Mouse (Mus musculus) monocyte, adult 5-6 weeks (primary cell): ENCODE data around the gene Soga1. TPM values are rescaled to one million over a fixed set of nuclear protein-coding genes. Genes with fewer than 3 reads are reported as not detected.

Experiments
- ATAC-seq: fragments of 153-309, 156-312 bp; replicated peaks from 2 replicates; pipeline ENCODE4 v1.8.0; 2017; ENCODE audit warnings: mild to moderate bottlenecking; ENCODE audit not compliant: low TSS enrichment, insufficient number of reproducible peaks, severe bottlenecking, poor library complexity, low FRiP score
- total RNA-seq: library from RNA; stranded (forward); fragments of 200-1000, 200-491, 200-594 nt; gene quantifications from 3 replicates; pipeline ENCODE4 v1.2.3, GENCODE M21; 2017

Soga1 gene
- total RNA-seq, 1 experiment from 2014 or later = 0.76 TPM

- no peak for ATAC-seq
Observed at GRCm38 (mm10) chr2:157012341-157012740, 66.7 kb downstream of the Soga1 start.

GRCm38 (mm10) chr2:157010634-157011310, 68.3 kb downstream of the Soga1 start:
- ATAC-seq = no peak

DNA sequence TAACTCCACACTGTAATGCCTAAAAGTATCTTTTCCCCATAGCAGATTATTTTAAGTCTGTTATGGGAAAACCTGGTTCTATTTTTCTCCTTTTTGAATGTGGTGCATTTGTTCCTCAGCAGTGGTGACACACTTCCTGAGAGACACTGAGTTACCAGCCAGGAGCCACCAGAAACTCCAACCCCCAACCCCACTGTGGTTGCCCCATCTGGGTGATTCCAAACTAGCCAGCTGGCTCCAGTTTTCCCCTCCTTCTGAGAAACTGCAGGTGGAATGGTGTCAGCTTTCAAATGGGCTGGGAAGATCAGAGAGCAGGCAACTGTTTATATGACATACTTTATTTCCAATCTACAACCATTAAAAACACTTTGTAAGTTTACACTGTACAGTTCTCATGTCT, 68.9 kb downstream of the Soga1 start:
- no peak for ATAC-seq

GRCm38 (mm10) chr2:157008509-157008908, 70.5 kb downstream of the Soga1 start:
- no peak for ATAC-seq

DNA sequence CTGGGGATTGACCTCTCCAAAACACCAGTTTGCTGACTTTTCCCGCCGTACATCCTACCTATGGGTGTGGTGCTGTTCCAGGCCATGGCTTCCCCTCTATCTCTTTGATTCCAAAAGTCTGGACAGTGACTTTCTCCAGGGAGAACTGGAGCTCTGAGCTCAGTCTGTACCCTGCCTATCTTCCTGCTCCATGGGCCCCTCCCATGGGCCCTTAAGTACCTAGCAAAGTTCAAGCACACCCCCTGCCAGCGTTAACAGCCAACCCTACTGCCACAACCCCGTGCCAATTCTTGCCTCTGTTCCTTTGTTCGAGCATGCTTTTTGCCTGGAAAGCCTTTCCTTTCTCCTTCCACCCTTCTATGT, 71.8 kb downstream of the Soga1 start:
- ATAC-seq = no peak

- peak; percentile 89 for ATAC-seq
Observed at GRCm38 (mm10) chr2:157006511-157007233, 72.4 kb downstream of the Soga1 start, which contains the start of gene Dsn1. Gene Dsn1, minus strand, starts transcription at chr2:157007154.

- no peak for ATAC-seq
Observed at GRCm38 (mm10) chr2:157002321-157002720, 76.7 kb downstream of the Soga1 start.

DNA sequence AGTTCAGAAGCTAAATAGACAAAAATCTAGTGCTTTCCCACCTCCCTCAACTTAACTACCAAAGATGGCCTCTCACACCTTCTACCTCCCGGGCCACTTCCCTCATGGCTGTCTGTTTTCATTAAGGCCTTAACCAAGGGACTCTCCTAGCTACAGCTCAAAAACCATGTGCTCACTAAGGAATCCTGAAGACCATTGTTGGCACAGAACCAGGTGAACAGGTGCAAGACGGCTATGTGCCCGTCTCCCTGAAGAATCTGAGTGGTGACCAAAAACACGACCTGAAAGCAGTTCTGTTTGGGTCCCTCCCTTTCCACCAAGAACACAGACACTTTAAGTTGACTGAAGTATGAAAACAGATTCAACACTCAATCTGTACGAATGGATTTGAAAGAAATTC, 80.8 kb downstream of the Soga1 start:
- no peak for ATAC-seq

- no peak for ATAC-seq
Observed at GRCm38 (mm10) chr2:156996576-156996975, 82.5 kb downstream of the Soga1 start.

- peak; percentile 98 for ATAC-seq
Observed at GRCm38 (mm10) chr2:156991470-156992319, 87.4 kb downstream of the Soga1 start, which contains the start of gene Ndrg3. Gene Ndrg3, minus strand, starts transcription at chr2:156992056.

DNA sequence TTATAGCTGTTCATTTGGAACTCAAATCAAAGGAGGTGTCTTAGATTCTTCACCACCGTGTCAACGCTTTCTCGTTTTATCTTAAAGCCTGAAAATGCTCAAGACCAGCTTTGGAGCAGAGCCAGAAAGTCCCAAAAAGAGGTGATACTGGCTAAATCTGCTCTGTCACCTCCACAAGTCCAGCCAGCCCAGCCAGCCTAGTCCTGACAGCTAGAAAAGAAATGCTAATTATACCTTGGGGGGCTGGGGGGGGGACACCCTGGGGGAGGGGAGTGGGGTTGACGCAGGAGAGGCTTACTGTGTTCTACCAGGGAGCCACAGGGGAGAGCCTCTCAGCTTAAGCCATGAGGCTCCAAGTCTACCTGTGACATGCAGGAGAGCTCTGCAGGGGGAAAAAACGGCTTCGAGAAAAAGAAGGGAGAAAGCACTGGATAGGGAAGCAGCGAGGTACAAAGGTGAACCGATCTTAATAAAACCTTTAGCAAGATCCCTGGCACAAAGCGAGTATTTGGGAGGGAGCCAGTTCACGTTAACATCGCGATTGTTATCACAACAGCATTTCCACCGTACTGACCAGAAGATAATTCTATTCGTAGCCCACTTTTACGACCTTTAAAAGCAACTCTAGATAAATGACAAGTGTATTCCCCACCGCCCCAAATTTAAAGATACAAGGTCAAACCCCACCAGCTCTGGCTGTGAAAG, 88.2 kb downstream of the Soga1 start:
- ATAC-seq = no peak

- ATAC-seq = no peak
Observed at GRCm38 (mm10) chr2:156987316-156987715, 91.7 kb downstream of the Soga1 start.

DNA sequence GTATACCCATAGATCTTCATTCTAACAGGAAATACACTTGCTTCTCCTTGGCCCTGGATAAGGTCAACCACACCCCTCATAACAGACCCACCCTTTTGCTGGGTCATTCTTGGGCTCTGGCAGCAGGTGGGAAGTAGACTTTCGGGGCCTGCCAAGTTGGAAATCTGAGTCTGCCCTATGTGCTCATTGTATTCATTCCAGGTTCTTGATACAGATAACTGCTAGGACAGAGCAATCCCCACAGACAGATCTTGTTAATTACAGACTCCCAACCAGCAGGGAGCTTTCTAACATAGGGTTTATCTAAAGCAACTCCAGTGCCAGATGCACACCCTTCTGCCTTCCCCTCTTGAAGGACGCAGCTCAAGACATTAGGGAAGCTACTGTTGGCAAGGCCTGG, 96.2 kb downstream of the Soga1 start:
- 0 out of 2 replicates have a peak, but pooled peaks have one; percentile 31 for ATAC-seq

DNA sequence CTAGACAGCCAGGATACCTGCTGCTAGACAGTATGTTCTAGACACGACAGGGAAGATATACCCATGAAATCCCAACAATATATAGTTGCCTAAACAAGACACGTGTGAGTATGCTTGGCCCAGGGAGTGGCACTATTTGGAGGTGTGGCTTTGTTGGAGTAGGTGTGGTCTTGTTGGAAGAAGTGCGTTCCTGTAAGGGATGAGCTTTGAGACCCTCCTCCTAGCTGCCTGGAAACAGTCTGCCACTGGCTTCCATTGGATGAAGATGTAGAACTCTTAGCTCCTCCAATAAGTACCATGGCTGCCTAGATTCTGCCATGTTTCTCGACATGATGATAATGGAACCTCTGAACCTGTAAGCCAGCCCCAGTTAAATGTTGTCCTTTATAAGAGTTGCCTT, 97.8 kb downstream of the Soga1 start:
- no peak for ATAC-seq

GRCm38 (mm10) chr2:156980059-156980458, 99.0 kb downstream of the Soga1 start:
- ATAC-seq = no peak

GRCm38 (mm10) chr2:156976711-156977110, 102.3 kb downstream of the Soga1 start:
- no peak for ATAC-seq

DNA sequence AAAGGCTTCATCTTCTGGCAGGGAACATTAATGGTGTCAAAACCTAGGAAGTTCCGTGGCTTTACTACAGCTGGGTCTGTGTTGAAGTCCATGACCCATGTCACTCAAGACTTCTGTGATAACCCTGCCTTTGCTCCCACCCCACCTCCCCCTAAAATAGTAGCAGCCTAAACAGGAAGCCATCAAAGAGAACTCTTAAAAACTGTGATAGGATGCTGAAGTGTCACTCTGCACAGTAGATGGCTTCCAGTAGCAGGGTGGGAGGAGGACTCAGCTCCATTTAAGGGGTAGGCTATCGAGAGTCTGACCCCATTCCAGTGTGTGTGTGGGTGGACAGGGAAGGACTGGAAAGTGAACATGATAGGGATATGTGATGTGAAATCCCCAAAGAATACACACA, 104.1 kb downstream of the Soga1 start:
- ATAC-seq = no peak

GRCm38 (mm10) chr2:156973316-156974100, 105.5 kb downstream of the Soga1 start:
- ATAC-seq = no peak
